Mouse (Mus musculus) heart, postnatal 0 days (tissue): ENCODE data around the gene Nckap1l.

ENCODE experiments used
- CTCF ChIP-seq: IDR thresholded peaks from 2 replicates; pipeline ENCODE4 v1.5.1; 2016; ENCODE audit warnings: antibody characterized with exemption, control low read depth, low read depth
- EP300 ChIP-seq: IDR thresholded peaks from 2 replicates; pipeline ENCODE4 v1.6.1; 2016; ENCODE audit warnings: antibody characterized with exemption, low read depth

- TF ChIP-seq CTCF: no peak
- TF ChIP-seq EP300: no peak
These were observed 85.7 kb downstream of the Nckap1l start for GRCm38 (mm10) chr15:103539259-103539658.
